Mouse (Mus musculus) hindbrain, embryonic 16.5 days (tissue): Measurements from ENCODE around the gene Higd1c. TPM values are rescaled to one million over a fixed set of nuclear protein-coding genes. Genes with fewer than 3 reads are reported as not detected.

Experiments used
- ATAC-seq: fragments of 200-750 bp; cut with Nextera tagmentation; 2 replicates; pipeline ENCODE4 v1.8.0; 2017; ENCODE audit warnings: moderate TSS enrichment, moderate library complexity
- H3K27ac ChIP-seq: fragments of 300-500 bp; sonication (generic); 2 replicates; pipeline ENCODE4 v1.5.1; 2014; ENCODE audit warnings: low read depth, mild to moderate bottlenecking, control low read depth, low read length, moderate library complexity
- H3K27me3 ChIP-seq: fragments of 300-500 bp; sonication (generic); replicated peaks from 2 replicates; pipeline ENCODE4 v1.6.1; 2014; ENCODE audit warnings: low read length; ENCODE audit not compliant: control insufficient read depth, insufficient read depth
- H3K36me3 ChIP-seq: fragments of 300-500 bp; sonication (generic); 2 replicates; pipeline ENCODE4 v1.6.1; 2014; ENCODE audit warnings: mild to moderate bottlenecking, low read length, moderate library complexity, mixed read lengths; ENCODE audit not compliant: control insufficient read depth, insufficient read depth
- H3K4me1 ChIP-seq: fragments of 300-500 bp; sonication (generic); 2 replicates; pipeline ENCODE4 v1.6.1; 2014; ENCODE audit warnings: low read depth, low read length; ENCODE audit not compliant: control insufficient read depth, insufficient read depth
- H3K4me2 ChIP-seq: fragments of 300-500 bp; sonication (generic); 2 replicates; pipeline ENCODE4 v1.6.1; 2014; ENCODE audit warnings: mild to moderate bottlenecking, low read length, control low read depth, moderate library complexity
- H3K4me3 ChIP-seq: fragments of 300-500 bp; sonication (generic); 2 replicates; pipeline ENCODE4 v1.5.1; 2014; ENCODE audit warnings: mild to moderate bottlenecking, low read length, control low read depth, moderate library complexity
- H3K9ac ChIP-seq: fragments of 300-500 bp; sonication (generic); 2 replicates; pipeline ENCODE4 v1.6.1; 2014; ENCODE audit warnings: low read depth, mild to moderate bottlenecking, control low read depth, low read length, moderate library complexity
- H3K9me3 ChIP-seq: fragments of 300-500 bp; sonication (generic); 2 replicates; pipeline ENCODE4 v1.6.1; 2014; ENCODE audit warnings: mild to moderate bottlenecking, low read length, moderate library complexity; ENCODE audit not compliant: control insufficient read depth
- WGBS: fragments of 180-500 bp; shearing (Covaris S2); extraction: QIAGEN DNeasy Blood & Tissue Kit; methylation state at CpG from one replicate; pipeline ENCODE4 v1.1.7; 2014; 5-methylcytosine and 5-hydroxymethylcytosine counted together
- polyA plus RNA-seq: library from polyadenylated mRNA; unstranded; fragments of >200 nt; fragmentation: Nextera tagmentation; extraction: Ambion mirVana; gene quantifications from 2 replicates; pipeline ENCODE4 v1.2.1, GENCODE M21; 2015

Gene Higd1c
- polyA plus RNA-seq, 1 experiment from 2014 or later = not detected

GRCm38 (mm10) chr15:100380104-100380503 lies 15.8 kb downstream of the Higd1c start:
- WGBS = 67% methylated on average over 2 of the region's 2 CpGs
- H3K4me2 ChIP-seq = no peak overlapping the region
- no peaks in the 10 kb centered on the region for H3K4me1 ChIP-seq
- ATAC-seq = no peak
- no peak overlapping the region for H3K9ac ChIP-seq
- no peaks in the 10 kb centered on the region for H3K27me3 ChIP-seq
- H3K4me3 ChIP-seq = no peak overlapping the region
- no peaks in the 10 kb centered on the region for H3K9me3 ChIP-seq
- H3K27ac ChIP-seq = no peak overlapping the region
- no peaks in the 10 kb centered on the region for H3K36me3 ChIP-seq

- H3K9ac ChIP-seq = no peak overlapping the region
- WGBS = 93% methylated on average over 9 of the region's 9 CpGs
- ATAC-seq = no peak
- H3K36me3 ChIP-seq = no peaks in the 10 kb centered on the region
- no peaks in the 10 kb centered on the region for H3K9me3 ChIP-seq
- H3K27me3 ChIP-seq = no peaks in the 10 kb centered on the region
- no peaks in the 10 kb centered on the region for H3K4me1 ChIP-seq
- no peak overlapping the region for H3K27ac ChIP-seq
- no peak overlapping the region for H3K4me3 ChIP-seq
- no peak overlapping the region for H3K4me2 ChIP-seq
Observed at GRCm38 (mm10) chr15:100385705-100386104, 21.4 kb downstream of the Higd1c start.

DNA sequence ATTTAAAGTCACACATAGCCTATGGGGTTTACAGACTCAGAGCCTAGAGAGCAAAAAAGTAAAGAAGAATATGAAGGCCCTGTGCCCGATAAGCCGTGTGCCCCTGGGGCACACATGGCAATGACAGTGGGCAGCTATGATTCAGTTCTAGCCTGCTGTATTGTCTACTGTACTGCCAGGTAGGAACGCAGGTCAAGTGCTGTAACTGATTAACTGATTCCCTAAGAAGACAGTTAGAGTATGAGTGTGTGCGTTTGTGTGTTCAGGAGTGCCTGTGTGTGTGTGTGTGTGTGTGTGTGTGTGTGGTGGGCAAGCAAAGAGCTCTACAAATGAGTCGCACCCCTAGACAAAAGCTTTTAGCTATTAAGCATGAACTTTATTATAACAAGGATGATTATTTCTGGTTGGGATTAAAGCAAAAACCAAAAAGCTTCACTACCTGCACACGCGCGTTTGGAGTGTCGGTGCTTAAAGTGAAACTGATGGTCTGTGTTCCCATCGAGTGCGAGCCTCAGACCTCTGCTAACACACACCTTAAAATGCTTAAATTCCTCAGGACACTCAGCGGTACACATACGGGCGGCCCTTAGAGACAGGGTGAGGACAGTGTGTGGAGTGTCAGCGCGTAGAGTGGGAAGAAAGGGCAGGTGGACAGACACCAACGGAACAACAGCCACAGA lies 23.3 kb downstream of the Higd1c start:
- Histone ChIP-seq H3K36me3 (no peaks in the 10 kb centered on the region), H3K4me2 (no peak overlapping the region), H3K27ac (no peak overlapping the region), H3K9ac (no peak overlapping the region), H3K4me1 (no peaks in the 10 kb centered on the region), H3K9me3 (no peaks in the 10 kb centered on the region), H3K27me3 (no peaks in the 10 kb centered on the region), H3K4me3 (no peak overlapping the region)
- WGBS = 96% methylated on average over 17 of the region's 17 CpGs
- no peak for ATAC-seq

DNA sequence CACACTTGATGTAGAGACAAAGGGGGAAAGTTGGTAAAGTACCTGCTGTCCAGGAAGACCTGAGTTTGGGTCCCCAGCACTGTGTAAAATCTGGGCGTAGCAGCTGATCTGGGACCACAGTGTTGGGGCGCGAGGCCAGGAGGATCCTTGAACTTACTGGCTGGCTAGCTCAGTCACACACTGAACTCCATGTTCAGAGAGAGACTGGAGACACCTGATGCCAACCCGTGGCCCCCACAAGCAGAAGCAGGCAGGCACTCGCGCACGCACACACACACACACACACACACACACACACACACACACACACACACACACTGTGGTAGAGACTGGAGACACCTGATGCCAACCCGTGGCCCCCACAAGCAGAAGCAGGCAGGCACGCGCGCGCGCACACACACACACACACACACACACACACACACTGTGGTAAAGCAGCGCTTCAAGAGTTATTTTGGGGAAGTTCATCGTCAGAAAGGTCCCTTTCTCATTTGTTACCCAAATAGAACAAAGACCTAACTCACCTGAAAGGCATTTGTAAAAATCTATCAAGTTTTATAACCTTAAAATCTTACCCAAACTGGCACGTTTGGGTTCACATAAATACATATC lies 24.0 kb downstream of the Higd1c start:
- no peak for ATAC-seq
- no peak overlapping the region for H3K27ac ChIP-seq

GRCm38 (mm10) chr15:100388886-100389285 lies 24.5 kb downstream of the Higd1c start:
- Histone ChIP-seq H3K4me2 (no peak overlapping the region), H3K9me3 (no peaks in the 10 kb centered on the region), H3K36me3 (peaks cover 6% of the 10 kb centered on the region), H3K9ac (no peak overlapping the region), H3K4me1 (no peaks in the 10 kb centered on the region), H3K4me3 (no peak overlapping the region), H3K27ac (no peak overlapping the region), H3K27me3 (no peaks in the 10 kb centered on the region)
- 61% methylated on average over 9 of the region's 9 CpGs for WGBS
- no peak for ATAC-seq

More for the DNA sequence above, 24.0 kb downstream of the Higd1c start:
- Histone ChIP-seq H3K4me1 (no peaks in the 10 kb centered on the region), H3K9ac (no peak overlapping the region), H3K36me3 (peaks cover under 1% of the 10 kb centered on the region), H3K9me3 (no peaks in the 10 kb centered on the region), H3K27me3 (no peaks in the 10 kb centered on the region), H3K4me3 (no peak overlapping the region), H3K4me2 (no peak overlapping the region)
- WGBS = 92% methylated on average over 16 of the region's 16 CpGs

GRCm38 (mm10) chr15:100391066-100391465 lies 26.7 kb downstream of the Higd1c start:
- no peaks in the 10 kb centered on the region for H3K27me3 ChIP-seq
- no peaks in the 10 kb centered on the region for H3K9me3 ChIP-seq
- ATAC-seq = no peak
- H3K27ac ChIP-seq = no peak overlapping the region
- H3K4me3 ChIP-seq = no peak overlapping the region
- no peak overlapping the region for H3K4me2 ChIP-seq
- no peak overlapping the region for H3K9ac ChIP-seq
- no peaks in the 10 kb centered on the region for H3K4me1 ChIP-seq
- 80% methylated on average over 7 of the region's 7 CpGs for WGBS
- peaks cover 11% of the 10 kb centered on the region for H3K36me3 ChIP-seq

- no peaks in the 10 kb centered on the region for H3K9me3 ChIP-seq
- H3K36me3 ChIP-seq = peaks cover 16% of the 10 kb centered on the region
- ATAC-seq = no peak
- no peak overlapping the region for H3K27ac ChIP-seq
- H3K4me2 ChIP-seq = no peak overlapping the region
- H3K4me3 ChIP-seq = no peak overlapping the region
- H3K4me1 ChIP-seq = no peaks in the 10 kb centered on the region
- no peak overlapping the region for H3K9ac ChIP-seq
- 93% methylated on average over 7 of the region's 7 CpGs for WGBS
- H3K27me3 ChIP-seq = no peaks in the 10 kb centered on the region
Observed at GRCm38 (mm10) chr15:100391599-100391998, 27.3 kb downstream of the Higd1c start.

DNA sequence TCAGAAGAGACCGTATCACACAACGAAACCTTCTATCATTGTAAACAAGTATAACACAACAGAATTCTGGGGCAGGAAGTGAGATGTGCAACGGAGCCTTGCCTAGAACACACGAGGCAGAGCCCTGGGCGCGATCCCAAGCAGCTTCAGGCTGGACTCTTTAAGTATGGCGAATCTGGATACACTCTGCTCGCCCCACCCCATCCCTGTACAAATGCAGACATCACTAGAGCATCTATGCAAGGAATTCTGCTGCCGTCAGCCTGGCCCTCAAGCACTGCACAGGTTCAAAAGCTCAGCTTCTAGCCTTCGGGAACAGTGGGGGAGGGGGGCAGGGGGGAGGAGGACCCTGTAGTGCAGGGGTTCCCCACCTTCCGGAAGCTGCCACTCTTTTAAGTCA lies 28.7 kb downstream of the Higd1c start:
- Histone ChIP-seq H3K27me3 (no peaks in the 10 kb centered on the region), H3K4me2 (no peak overlapping the region), H3K4me3 (no peak overlapping the region), H3K9ac (no peak overlapping the region), H3K36me3 (peaks cover 26% of the 10 kb centered on the region), H3K9me3 (no peaks in the 10 kb centered on the region), H3K4me1 (no peaks in the 10 kb centered on the region), H3K27ac (no peak overlapping the region)
- no peak for ATAC-seq
- WGBS = 87% methylated on average over 11 of the region's 11 CpGs

- Histone ChIP-seq H3K27ac (no peak overlapping the region), H3K36me3 (peaks cover 40% of the 10 kb centered on the region), H3K9me3 (no peaks in the 10 kb centered on the region), H3K4me2 (no peak overlapping the region), H3K4me3 (no peak overlapping the region), H3K9ac (no peak overlapping the region), H3K27me3 (no peaks in the 10 kb centered on the region), H3K4me1 (no peaks in the 10 kb centered on the region)
- ATAC-seq = no peak
- 99% methylated on average over 3 of the region's 3 CpGs for WGBS
Observed at GRCm38 (mm10) chr15:100395561-100395960, 31.2 kb downstream of the Higd1c start.
